7 mouse cellular contexts compared by ENCODE assay signal in genomic region chr10:91240856-91241610, GRCm38 (mm10). TPM values are rescaled to one million over a fixed set of nuclear protein-coding genes. Genes with fewer than 3 reads are reported as not detected.
DNase-seq lines count a peak whose midpoint lies in the region; ATAC-seq and TF ChIP-seq lines count a peak whose summit lies in the region.

No protein-coding gene starts in this region.

- peak overlapping the region; percentile 4; the same call in 1 of the 2 replicates for H3K4me3 ChIP-seq in heart, embryonic 13.5 days
- no peak overlapping the region for H3K4me3 ChIP-seq in kidney, postnatal 0 days (replicated peaks; ENCODE audit: low read depth, low read length)
- no peak overlapping the region for H3K4me3 ChIP-seq in midbrain, embryonic 13.5 days (replicated peaks)

- H3K36me3 ChIP-seq in heart, embryonic 13.5 days = no peaks in the 10 kb centered on the region
- H3K36me3 ChIP-seq in kidney, postnatal 0 days (ENCODE audit: insufficient read depth, low read length) = no peaks in the 10 kb centered on the region
- H3K36me3 ChIP-seq in midbrain, embryonic 13.5 days = no peaks in the 10 kb centered on the region

- no peak for TF ChIP-seq CTCF in kidney, postnatal 0 days (IDR thresholded peaks at IDR 0.05; ENCODE audit: low read depth)

- ATAC-seq in heart, embryonic 13.5 days (ENCODE audit: extremely low read depth, insufficient number of reproducible peaks, low FRiP score, low TSS enrichment) = peak; percentile 16; the same call in 1 of the 2 replicates
- no peak; the same call in 1 of the 2 replicates for ATAC-seq in kidney, postnatal 0 days (replicated peaks; ENCODE audit: low FRiP score, low read depth)
- ATAC-seq in midbrain, embryonic 13.5 days = peak; percentile 74
- no peak for ATAC-seq in erythroblast, adult 5-6 weeks (replicated peaks; ENCODE audit: low FRiP score, poor library complexity, severe bottlenecking)

- peak; percentile 48 for DNase-seq in ZHBTc4 (ENCODE audit: low read depth, low spot score)
- peak; percentile 25 for DNase-seq in embryo, embryonic 10.5 days (ENCODE audit: low spot score)
- DNase-seq in kidney, postnatal 0 days (ENCODE audit: low spot score) = peak; percentile 82
- no peak for DNase-seq in layer of hippocampus, adult 9-10 months (ENCODE audit: low spot score)

- H3K4me1 ChIP-seq in heart, embryonic 13.5 days = peaks cover 59% of the 10 kb centered on the region
- H3K4me1 ChIP-seq in kidney, postnatal 0 days (replicated peaks; ENCODE audit: insufficient read depth, low read length) = peaks cover 8% of the 10 kb centered on the region
- H3K4me1 ChIP-seq in midbrain, embryonic 13.5 days (replicated peaks) = peaks cover 19% of the 10 kb centered on the region

- no peaks in the 10 kb centered on the region for H3K9me3 ChIP-seq in heart, embryonic 13.5 days
- no peaks in the 10 kb centered on the region for H3K9me3 ChIP-seq in kidney, postnatal 0 days (replicated peaks; ENCODE audit: low read length)
- H3K9me3 ChIP-seq in midbrain, embryonic 13.5 days = no peaks in the 10 kb centered on the region

- H3K27me3 ChIP-seq in heart, embryonic 13.5 days (replicated peaks) = no peaks in the 10 kb centered on the region
- no peaks in the 10 kb centered on the region for H3K27me3 ChIP-seq in kidney, postnatal 0 days (ENCODE audit: insufficient read depth, low read length)
- no peaks in the 10 kb centered on the region for H3K27me3 ChIP-seq in midbrain, embryonic 13.5 days

- WGBS in heart, embryonic 13.5 days = 24% methylated on average over 10 of the region's 10 CpGs
- WGBS in kidney, postnatal 0 days = 28% methylated on average over 10 of the region's 10 CpGs
- WGBS in midbrain, embryonic 13.5 days = 45% methylated on average over 10 of the region's 10 CpGs

- H3K9ac ChIP-seq in heart, embryonic 13.5 days = peak overlapping the region; percentile 11
- H3K9ac ChIP-seq in kidney, postnatal 0 days (ENCODE audit: low read depth, low read length) = peak overlapping the region; percentile 15; the same call in 1 of the 2 replicates
- H3K9ac ChIP-seq in midbrain, embryonic 13.5 days (replicated peaks) = no peak overlapping the region

- H3K4me2 ChIP-seq in heart, embryonic 13.5 days = peak overlapping the region; percentile 54
- H3K4me2 ChIP-seq in kidney, postnatal 0 days (ENCODE audit: low read length) = peak overlapping the region; percentile 27; the same call in 1 of the 2 replicates
- no peak overlapping the region; the same call in 1 of the 2 replicates for H3K4me2 ChIP-seq in midbrain, embryonic 13.5 days (replicated peaks)

- peak overlapping the region; percentile 91 for H3K27ac ChIP-seq in heart, embryonic 13.5 days (replicated peaks)
- peak overlapping the region; percentile 78 for H3K27ac ChIP-seq in kidney, postnatal 0 days
- H3K27ac ChIP-seq in midbrain, embryonic 13.5 days = peak overlapping the region; percentile 25; the same call in 1 of the 2 replicates

RNA-seq across cellular contexts. Expression of gene Tmpo, which starts 59.9 kb away (rescaled TPM):
- polyA plus RNA-seq in heart, embryonic 13.5 days (2015; fragmentation: Nextera tagmentation; extraction: Ambion mirVana) = 128 and 129 TPM in 2 replicates
- polyA plus RNA-seq in kidney, postnatal 0 days (2015; fragmentation: Nextera tagmentation; extraction: Ambion mirVana) = 156 and 160 TPM in 2 replicates
- polyA plus RNA-seq in midbrain, embryonic 13.5 days (2015; fragmentation: Nextera tagmentation; extraction: Ambion mirVana) = 165 and 175 TPM in 2 replicates
- 114 and 144 TPM in 2 replicates for total RNA-seq in erythroblast, adult 5-6 weeks (2015; ENCODE audit: low replicate concordance)
- total RNA-seq in erythroblast, adult 5-6 weeks (2017; ENCODE audit: low replicate concordance) = 181 and 340 TPM in 2 replicates

Comparison
In these comparisons a context has a peak if more than half of its experiments do, and no peak if none do; other contexts are left out.
1. ATAC-seq: peak in heart, embryonic 13.5 days (single experiment) and midbrain, embryonic 13.5 days (single experiment); none in kidney, postnatal 0 days (single experiment) and erythroblast, adult 5-6 weeks (single experiment).
2. H3K27ac ChIP-seq: peak in every context shown above with its lines; median percentile 91 in heart, embryonic 13.5 days; 78 in kidney, postnatal 0 days; 25 in midbrain, embryonic 13.5 days.